Mouse (Mus musculus): ENCODE measurements at regions not wholly inside any gene's neighbourhood (a gene's known extent, or its start where the extent isn't known, plus 50 kb on each side); places are given as distances from the start of the nearest gene placed in this dataset.

DNA sequence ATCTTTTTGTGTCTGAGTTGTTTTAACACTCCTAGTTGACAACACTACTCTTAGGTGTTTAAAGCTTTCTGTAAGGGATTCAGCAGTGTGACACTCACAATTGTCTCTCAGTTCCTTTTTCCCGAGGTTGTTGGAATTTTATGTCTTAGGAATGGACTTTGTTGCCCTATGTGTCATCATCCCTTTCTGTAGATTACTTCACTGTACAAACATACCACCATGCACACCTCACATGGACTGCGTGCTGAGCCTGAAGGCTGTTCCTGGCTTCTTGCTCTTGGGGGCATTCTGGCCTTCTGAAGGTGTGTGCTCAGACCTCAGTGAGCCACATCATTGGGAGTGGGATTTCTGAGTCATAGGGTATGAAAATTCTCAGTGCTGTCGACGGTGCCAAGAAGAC is 358.1 kb downstream of the Etnk1 start:
- Histone ChIP-seq H3K36me3 (ENCODE audit: control insufficient read depth, insufficient read depth) (no peaks in the 10 kb centered on the region), H3K27me3 (replicated peaks; ENCODE audit: control insufficient read depth, insufficient read depth, low read length) (no peaks in the 10 kb centered on the region), H3K9ac (ENCODE audit: low read depth, low read length) (no peak overlapping the region), H3K9me3 (ENCODE audit: control insufficient read depth) (no peaks in the 10 kb centered on the region), H3K27ac (ENCODE audit: low read depth, low read length) (no peak overlapping the region), H3K4me3 (ENCODE audit: low read depth, low read length) (no peak overlapping the region), H3K4me2 (replicated peaks; ENCODE audit: low read depth) (no peak overlapping the region), H3K4me1 (replicated peaks; ENCODE audit: control insufficient read depth, insufficient read depth, low read length) (no peaks in the 10 kb centered on the region)
- 61% methylated on average over 4 of the region's 4 CpGs for WGBS
- ATAC-seq: peak; percentile 72
- no peak for TF ChIP-seq CTCF (IDR thresholded peaks at IDR 0.05; ENCODE audit: low read depth)

DNA sequence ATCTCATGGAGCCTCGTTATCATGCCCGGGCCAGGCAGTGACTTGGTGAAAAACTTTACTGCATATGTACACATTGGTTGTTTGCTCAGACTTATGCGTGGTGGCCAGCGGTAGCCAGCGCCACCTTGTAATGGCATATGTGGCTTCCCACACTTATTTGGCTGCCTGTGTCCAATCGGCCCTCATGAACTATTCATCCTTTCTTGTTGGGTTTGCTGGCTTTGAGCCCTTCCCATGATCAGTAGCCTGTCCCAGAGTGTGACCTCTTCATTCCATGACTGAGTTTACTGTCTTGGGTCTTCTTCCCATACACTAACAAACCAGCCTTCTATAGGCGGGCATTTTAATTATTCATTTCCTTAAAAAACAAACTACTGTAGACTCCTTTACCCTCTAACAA is 361.9 kb downstream of the Etnk1 start:
- WGBS: 88% methylated on average over 7 of the region's 7 CpGs
- Histone ChIP-seq H3K4me1 (replicated peaks; ENCODE audit: control insufficient read depth, insufficient read depth, low read length) (peaks cover 5% of the 10 kb centered on the region; the same call in 1 of the 2 replicates), H3K36me3 (ENCODE audit: control insufficient read depth, insufficient read depth) (no peaks in the 10 kb centered on the region), H3K4me3 (ENCODE audit: low read depth, low read length) (no peak overlapping the region), H3K27me3 (replicated peaks; ENCODE audit: control insufficient read depth, insufficient read depth, low read length) (no peaks in the 10 kb centered on the region), H3K27ac (ENCODE audit: low read depth, low read length) (no peak overlapping the region), H3K4me2 (replicated peaks; ENCODE audit: low read depth) (no peak overlapping the region), H3K9me3 (ENCODE audit: control insufficient read depth) (no peaks in the 10 kb centered on the region), H3K9ac (ENCODE audit: low read depth, low read length) (no peak overlapping the region)
- no peak for TF ChIP-seq CTCF (IDR thresholded peaks at IDR 0.05; ENCODE audit: low read depth)
- no peak for ATAC-seq

DNA sequence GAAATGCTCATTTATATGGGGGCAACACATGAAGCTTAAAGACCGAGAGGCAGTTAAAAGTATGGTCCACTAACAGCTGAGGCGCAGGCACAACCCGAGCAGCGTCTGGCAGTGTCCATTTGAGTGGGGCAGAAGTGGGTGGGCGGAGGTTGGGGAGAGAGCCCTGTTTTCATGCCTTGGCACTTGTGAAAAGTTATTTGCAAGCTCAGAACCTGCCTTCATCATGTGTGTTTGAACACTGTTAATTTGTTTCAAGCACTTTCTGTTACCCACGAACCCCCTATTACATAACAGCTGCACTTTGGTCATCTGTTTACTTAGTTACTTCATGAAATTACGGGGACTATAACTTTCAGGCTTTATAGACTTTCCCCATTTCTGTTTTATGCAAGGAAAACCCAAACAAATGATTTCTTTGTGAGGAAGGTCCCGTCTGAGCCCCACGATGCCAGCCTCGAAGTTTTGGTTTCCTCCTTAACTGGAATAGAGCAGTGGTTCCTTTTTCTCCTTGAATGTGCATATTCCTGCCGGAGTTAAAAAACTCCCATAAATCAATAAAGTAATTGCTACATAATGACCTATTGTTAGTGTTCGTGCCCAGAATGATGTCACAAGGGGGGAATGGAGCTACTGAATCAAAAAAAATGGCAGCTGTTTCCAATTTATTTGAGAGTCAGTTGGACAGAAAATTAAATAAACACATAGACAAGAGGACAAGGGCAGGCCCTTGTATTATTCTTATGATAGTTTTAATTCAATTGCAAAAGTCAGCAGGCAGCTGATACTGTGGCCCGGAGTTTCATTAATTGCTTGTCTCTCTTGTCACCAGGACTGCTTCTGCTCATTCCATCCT is 363.6 kb downstream of the Etnk1 start:
- H3K4me2 ChIP-seq (replicated peaks; ENCODE audit: low read depth): peak overlapping the region; percentile 52
- no peak for TF ChIP-seq CTCF (IDR thresholded peaks at IDR 0.05; ENCODE audit: low read depth)

DNA sequence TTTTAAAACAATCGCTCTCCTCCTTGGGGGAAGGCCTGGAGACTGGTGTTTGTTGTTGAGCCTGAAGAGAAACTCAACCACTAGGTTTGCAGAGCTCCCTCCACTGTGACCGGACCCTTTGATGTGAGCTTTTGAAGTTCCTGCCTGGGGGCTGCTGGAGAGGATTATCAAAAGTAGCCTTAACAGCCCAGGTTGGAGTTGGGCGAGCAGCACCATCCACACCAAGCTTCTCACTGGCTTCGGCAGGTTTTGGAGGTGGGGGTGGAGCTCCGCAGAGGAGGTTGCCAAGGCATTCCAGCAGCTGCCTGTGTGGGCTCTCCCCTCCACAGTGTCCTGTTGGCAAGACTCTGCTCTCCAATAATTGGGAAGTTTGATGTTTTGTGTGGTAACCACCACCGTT is 364.5 kb downstream of the Etnk1 start:
- no peak overlapping the region for H3K4me2 ChIP-seq (replicated peaks; ENCODE audit: low read depth)
- TF ChIP-seq CTCF (IDR thresholded peaks at IDR 0.05; ENCODE audit: low read depth): no peak
- no peaks in the 10 kb centered on the region for H3K9me3 ChIP-seq (ENCODE audit: control insufficient read depth)
- no peak overlapping the region for H3K27ac ChIP-seq (ENCODE audit: low read depth, low read length)
- H3K4me1 ChIP-seq (replicated peaks; ENCODE audit: control insufficient read depth, insufficient read depth, low read length): peaks cover 5% of the 10 kb centered on the region; the same call in 1 of the 2 replicates
- no peak for ATAC-seq
- H3K9ac ChIP-seq (ENCODE audit: low read depth, low read length): no peak overlapping the region
- no peaks in the 10 kb centered on the region for H3K36me3 ChIP-seq (ENCODE audit: control insufficient read depth, insufficient read depth)
- WGBS: 50% methylated on average over 6 of the region's 6 CpGs
- H3K27me3 ChIP-seq (replicated peaks; ENCODE audit: control insufficient read depth, insufficient read depth, low read length): no peaks in the 10 kb centered on the region
- no peak overlapping the region for H3K4me3 ChIP-seq (ENCODE audit: low read depth, low read length)

More for the DNA sequence above, 363.6 kb downstream of the Etnk1 start:
- H3K36me3 ChIP-seq (ENCODE audit: control insufficient read depth, insufficient read depth): no peaks in the 10 kb centered on the region
- peak overlapping the region; percentile 27 for H3K4me3 ChIP-seq (ENCODE audit: low read depth, low read length)
- no peaks in the 10 kb centered on the region for H3K9me3 ChIP-seq (ENCODE audit: control insufficient read depth)
- WGBS: 19% methylated on average over 13 of the region's 13 CpGs
- 0 out of 2 replicates have a peak overlapping the region, but pooled peaks have one; percentile 28 for H3K27ac ChIP-seq (ENCODE audit: low read depth, low read length)
- H3K4me1 ChIP-seq (replicated peaks; ENCODE audit: control insufficient read depth, insufficient read depth, low read length): peaks cover 5% of the 10 kb centered on the region; the same call in 1 of the 2 replicates
- H3K27me3 ChIP-seq (replicated peaks; ENCODE audit: control insufficient read depth, insufficient read depth, low read length): no peaks in the 10 kb centered on the region
- peak; percentile 66 for ATAC-seq
- no peak overlapping the region for H3K9ac ChIP-seq (ENCODE audit: low read depth, low read length)

DNA sequence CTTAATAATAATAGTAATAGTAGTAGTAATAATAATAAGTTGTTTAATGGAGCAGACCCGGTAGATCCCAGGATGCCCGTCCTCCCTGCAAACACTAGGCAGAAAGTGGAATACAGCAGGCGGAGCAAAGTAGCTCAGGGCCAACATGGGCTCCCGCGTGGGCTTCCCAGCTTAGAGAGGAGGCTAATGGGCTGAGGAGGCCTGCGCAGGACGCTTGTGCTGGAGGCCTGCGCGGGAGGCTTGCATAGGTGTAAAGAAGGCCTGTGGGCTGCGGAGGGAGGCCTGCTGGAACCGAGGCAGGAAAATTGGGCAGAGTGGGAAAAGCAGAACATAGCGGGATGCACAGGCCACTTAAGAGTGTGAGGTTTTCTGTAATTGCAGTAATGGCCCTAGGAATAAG is 365.4 kb downstream of the Etnk1 start:
- no peaks in the 10 kb centered on the region for H3K36me3 ChIP-seq (ENCODE audit: control insufficient read depth, insufficient read depth)
- H3K27ac ChIP-seq (ENCODE audit: low read depth, low read length): no peak overlapping the region
- no peak overlapping the region for H3K4me3 ChIP-seq (ENCODE audit: low read depth, low read length)
- WGBS: 96% methylated on average over 12 of the region's 12 CpGs
- H3K4me1 ChIP-seq (replicated peaks; ENCODE audit: control insufficient read depth, insufficient read depth, low read length): peaks cover 5% of the 10 kb centered on the region; the same call in 1 of the 2 replicates
- no peaks in the 10 kb centered on the region for H3K9me3 ChIP-seq (ENCODE audit: control insufficient read depth)
- H3K9ac ChIP-seq (ENCODE audit: low read depth, low read length): no peak overlapping the region
- no peaks in the 10 kb centered on the region for H3K27me3 ChIP-seq (replicated peaks; ENCODE audit: control insufficient read depth, insufficient read depth, low read length)
- no peak for TF ChIP-seq CTCF (IDR thresholded peaks at IDR 0.05; ENCODE audit: low read depth)
- no peak overlapping the region for H3K4me2 ChIP-seq (replicated peaks; ENCODE audit: low read depth)
- ATAC-seq: no peak

DNA sequence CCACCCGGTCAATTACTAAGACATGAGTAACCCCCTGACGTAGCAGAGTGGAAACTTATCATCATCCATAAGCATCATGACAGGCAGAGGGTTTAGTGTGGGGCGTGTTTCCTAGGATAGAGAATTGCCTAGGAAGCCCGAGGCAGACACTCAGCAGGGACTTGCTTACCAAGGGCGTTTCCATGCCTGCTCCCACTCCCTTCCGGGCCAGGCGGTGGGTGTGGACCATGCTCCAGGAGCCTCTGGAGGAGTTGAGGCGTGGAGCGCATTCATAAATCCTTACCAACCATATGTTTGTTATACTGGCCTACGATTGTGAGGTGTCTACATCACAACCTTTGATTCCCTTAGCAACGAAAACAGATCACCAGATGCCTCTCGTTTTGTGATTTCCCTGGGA is 368.2 kb downstream of the Etnk1 start:
- Histone ChIP-seq H3K27me3 (replicated peaks; ENCODE audit: control insufficient read depth, insufficient read depth, low read length) (no peaks in the 10 kb centered on the region), H3K4me2 (replicated peaks; ENCODE audit: low read depth) (no peak overlapping the region), H3K9me3 (ENCODE audit: control insufficient read depth) (no peaks in the 10 kb centered on the region), H3K4me1 (replicated peaks; ENCODE audit: control insufficient read depth, insufficient read depth, low read length) (peaks cover 5% of the 10 kb centered on the region; the same call in 1 of the 2 replicates), H3K27ac (ENCODE audit: low read depth, low read length) (no peak overlapping the region), H3K4me3 (ENCODE audit: low read depth, low read length) (no peak overlapping the region), H3K9ac (ENCODE audit: low read depth, low read length) (no peak overlapping the region), H3K36me3 (ENCODE audit: control insufficient read depth, insufficient read depth) (no peaks in the 10 kb centered on the region)
- ATAC-seq: peak; percentile 76
- 41% methylated on average over 12 of the region's 12 CpGs for WGBS
- TF ChIP-seq CTCF (IDR thresholded peaks at IDR 0.05; ENCODE audit: low read depth): no peak

Data from intestine, postnatal 0 days (tissue).